Mouse (Mus musculus) megakaryocyte-erythroid progenitor cell, adult 5-6 weeks (primary cell): ENCODE measurements around the gene Ppp3ca. TPM values are rescaled to one million over a fixed set of nuclear protein-coding genes. Genes with fewer than 3 reads are reported as not detected.

Experiments
- ATAC-seq: replicated peaks from 2 replicates; pipeline ENCODE4 v1.8.0; 2016; ENCODE audit warnings: mild to moderate bottlenecking, inconsistent platforms; ENCODE audit not compliant: severe bottlenecking, poor library complexity, low FRiP score, low TSS enrichment
- total RNA-seq, 2 experiments: library from RNA; stranded (forward) in 1 of 2; stranded (reverse) in 1 of 2; fragments of 200-1000, 215-1000 nt in 1 of 2; fragments of >200 nt in 1 of 2; fragmentation: Nextera tagmentation in 1 of 2; gene quantifications; 2 replicates each; pipeline ENCODE4 v1.2.3; 2014 to 2017

The Ppp3ca gene
- total RNA-seq, 2 experiments from 2014 or later = 19.6 to 20.2 TPM

GRCm38 (mm10) chr3:136948142-136948541, 278.2 kb downstream of the Ppp3ca start:
- no peak for ATAC-seq

DNA sequence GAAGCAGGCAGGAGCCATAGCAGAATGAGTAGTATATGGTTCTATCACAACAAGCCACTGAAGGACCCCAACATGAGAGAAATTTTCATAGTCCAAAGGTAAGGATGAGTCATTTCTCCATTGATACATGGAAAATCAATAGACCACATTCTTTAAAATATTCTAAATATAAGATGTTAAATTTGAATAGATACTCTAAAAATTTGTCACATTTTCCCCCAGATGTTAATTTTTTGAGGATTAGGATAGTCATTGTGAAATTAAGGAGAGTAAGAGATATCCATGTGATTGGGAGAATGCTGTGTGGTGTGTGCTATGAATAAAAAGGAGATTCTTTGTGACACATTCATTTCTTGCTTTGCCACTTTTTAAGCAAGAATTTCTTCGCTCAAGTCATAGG, 281.9 kb downstream of the Ppp3ca start:
- no peak for ATAC-seq

- no peak for ATAC-seq
Measured at GRCm38 (mm10) chr3:136952822-136953221, 282.9 kb downstream of the Ppp3ca start.

DNA sequence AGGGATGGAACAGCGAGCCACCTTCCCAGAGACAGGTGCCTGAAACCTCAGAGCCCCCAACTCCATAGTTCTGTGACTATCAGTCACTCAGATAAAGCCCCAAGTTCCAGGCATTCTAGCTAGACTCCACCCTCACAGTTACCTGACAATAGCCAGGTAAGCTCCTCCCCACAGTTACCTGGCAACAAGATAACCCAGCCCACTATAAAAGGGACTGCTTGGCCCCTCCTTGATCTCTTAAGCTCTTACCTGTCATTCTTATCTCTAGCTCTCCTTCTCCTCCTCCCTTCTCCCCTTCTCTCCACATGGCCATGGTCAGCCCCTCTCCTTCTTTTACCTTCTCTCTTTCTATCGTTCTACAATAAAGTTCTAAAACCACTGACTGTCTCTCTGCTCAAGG, 285.1 kb downstream of the Ppp3ca start:
- no peak for ATAC-seq

GRCm38 (mm10) chr3:136960314-136960713, 290.4 kb downstream of the Ppp3ca start:
- no peak for ATAC-seq

DNA sequence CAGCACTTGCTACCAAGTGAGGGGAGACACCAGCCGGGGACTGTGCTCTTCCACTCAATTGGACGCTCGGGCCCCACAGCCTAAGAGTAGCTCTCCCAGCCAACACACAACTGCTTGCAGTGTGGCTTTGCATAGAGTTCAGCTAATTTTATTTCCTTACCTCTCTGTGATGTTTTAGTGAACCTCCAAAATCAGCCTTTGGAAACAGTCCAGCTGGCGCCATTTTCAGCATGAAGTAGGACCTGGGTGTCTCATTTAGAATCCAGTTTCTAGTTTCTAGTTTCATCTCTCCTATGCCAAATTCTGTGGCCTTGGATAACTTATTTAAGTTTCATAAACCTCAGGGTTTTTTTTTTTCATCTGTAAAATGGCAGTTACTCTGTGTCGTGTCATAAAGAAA, 296.9 kb downstream of the Ppp3ca start:
- ATAC-seq = no peak

DNA sequence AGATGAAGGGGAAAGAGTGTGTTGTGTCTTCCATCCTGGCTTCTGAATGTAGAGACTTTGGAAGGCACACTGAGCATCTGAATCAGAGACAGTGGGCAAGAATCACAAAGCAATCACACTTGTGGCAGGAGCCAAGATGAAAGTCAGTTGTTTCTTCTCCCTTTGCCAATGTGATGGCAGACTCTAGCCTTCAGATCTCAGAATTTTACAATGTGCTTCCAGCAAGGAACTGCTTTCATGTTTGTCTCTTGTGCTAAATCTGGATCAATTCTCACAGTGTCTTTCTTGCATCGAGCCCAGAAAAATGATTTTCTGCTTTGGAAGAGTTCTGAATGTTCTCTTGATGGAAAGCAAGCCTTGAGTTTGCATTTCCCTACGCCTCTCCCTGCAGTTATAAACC, 297.6 kb downstream of the Ppp3ca start:
- no peak for ATAC-seq

DNA sequence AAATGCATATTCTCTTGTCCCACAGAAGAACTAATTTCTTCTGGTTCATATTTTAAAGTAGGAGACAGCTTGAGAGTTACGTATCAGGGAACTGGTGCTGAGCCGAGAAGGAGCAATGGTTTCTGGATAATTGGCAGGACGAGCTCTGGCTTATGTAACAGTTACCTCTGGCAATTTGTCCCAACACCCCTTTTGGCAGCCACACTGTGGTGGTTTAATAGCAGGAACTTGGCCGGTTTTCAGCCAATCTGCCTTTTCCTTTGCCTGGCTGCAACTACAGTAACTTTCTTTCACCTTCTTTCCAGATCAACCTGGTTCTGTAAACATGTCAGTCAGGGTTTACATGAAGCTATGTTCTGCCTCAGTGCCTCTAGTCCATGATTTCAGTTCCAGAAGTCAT, 299.9 kb downstream of the Ppp3ca start:
- no peak for ATAC-seq

- ATAC-seq = no peak
Measured at GRCm38 (mm10) chr3:136977859-136978258, 307.9 kb downstream of the Ppp3ca start.

GRCm38 (mm10) chr3:136980915-136981588, 311.1 kb downstream of the Ppp3ca start:
- no peak for ATAC-seq

- ATAC-seq = no peak
Measured at GRCm38 (mm10) chr3:136981589-136981924, 311.6 kb downstream of the Ppp3ca start.

DNA sequence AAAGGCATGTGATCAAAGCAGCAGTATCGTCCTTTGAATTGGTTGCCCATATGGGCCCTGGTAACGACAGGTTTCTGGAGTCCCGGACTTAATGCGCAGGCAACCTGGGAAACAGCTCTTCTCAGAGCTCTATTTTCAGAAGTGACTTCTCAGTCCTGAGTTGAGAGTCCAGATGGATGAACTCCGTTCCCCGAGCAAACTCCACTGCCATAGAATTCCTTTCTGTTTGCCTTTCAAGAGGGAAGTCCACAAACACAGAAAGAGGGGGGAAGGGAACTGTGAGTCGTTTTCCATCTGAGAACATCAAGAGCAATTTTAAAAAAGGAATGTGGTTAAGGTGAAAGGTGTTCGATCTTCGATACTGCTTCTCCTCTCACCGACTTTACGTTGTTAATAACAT, 312.1 kb downstream of the Ppp3ca start:
- no peak for ATAC-seq

DNA sequence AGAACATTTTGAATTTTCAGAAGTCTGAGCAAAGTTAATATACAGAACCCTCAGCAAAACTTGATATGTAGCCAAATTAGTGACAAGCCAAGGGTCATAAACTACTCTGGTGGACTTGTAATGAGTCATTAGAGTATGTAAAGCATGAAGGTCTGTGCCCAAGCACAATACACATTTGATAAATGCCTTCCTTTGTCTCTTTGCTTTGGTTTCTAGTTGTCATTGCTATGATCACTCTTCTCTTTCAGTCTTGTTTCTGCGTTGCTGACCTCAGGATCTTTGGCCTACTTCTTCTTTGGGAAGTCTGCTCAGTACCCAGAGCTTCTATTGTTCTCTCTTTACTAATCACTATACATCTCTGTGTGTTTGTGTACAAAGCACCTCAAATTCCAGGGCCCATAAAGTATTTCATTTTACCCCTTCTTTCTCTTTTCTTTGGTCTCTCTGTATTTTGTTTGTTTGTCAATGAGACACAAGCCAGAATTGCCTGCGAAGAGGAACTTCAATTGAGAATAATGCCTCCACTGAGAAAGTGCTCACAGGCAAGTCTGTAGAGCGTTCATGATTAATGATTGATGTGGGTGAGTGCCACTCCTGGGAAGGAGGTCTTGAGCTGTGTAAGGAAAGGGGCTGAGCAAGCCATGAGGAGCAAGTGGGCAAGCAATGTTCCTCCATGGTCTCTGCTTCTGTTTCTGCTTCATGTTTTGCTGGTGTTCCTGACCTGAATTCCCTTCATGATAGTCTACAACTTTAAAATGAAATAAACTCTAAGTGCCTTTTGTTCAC, 316.4 kb downstream of the Ppp3ca start:
- ATAC-seq = no peak
